Mouse (Mus musculus): ENCODE measurements at regions not wholly inside any gene's neighbourhood (a gene's known extent, or its start where the extent isn't known, plus 50 kb on each side); places are given as distances from the start of the nearest gene placed in this dataset.

GRCm38 (mm10) chr2:8115891-8116290 lies 606.5 kb upstream of the Celf2 start:
- no peak for DNase-seq

DNA sequence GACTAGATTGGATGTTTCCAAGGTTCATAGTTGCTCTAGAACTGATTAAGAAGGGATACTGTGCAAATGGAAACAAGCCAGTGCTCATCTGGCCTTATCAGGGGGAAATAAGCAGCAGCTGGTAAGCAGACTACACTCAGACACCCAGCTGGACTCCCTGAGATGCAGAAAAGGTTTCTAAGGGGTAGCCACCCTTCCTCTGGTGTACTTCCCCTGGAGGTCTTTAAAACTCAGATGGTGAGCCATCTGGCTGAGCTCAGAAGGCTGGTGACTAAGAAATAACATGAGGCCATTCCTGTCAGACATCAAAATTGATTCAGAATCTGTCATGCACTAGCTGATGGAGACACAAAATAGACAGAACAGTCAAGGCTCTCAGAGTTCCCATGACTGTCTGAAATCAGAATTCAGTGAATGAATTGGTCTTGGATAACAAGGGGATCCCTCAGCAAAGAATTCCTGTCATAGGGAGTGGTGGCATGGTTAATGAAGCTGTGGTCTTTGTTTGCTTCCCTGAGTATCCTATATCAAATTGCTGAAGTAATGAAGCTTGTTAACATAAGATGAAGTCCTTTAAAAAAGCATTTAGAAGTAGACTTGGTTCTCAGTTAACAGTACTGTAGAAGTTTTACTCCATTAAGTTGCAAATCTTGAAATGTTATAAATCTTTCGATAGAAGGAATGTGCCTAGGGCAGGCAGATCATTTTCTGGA lies 603.2 kb upstream of the Celf2 start:
- no peak for DNase-seq

- no peak for DNase-seq
These were observed 584.8 kb upstream of the Celf2 start for GRCm38 (mm10) chr2:8094157-8094556.

- no peak for DNase-seq
These were observed 558.5 kb upstream of the Celf2 start for GRCm38 (mm10) chr2:8067901-8068300.

DNA sequence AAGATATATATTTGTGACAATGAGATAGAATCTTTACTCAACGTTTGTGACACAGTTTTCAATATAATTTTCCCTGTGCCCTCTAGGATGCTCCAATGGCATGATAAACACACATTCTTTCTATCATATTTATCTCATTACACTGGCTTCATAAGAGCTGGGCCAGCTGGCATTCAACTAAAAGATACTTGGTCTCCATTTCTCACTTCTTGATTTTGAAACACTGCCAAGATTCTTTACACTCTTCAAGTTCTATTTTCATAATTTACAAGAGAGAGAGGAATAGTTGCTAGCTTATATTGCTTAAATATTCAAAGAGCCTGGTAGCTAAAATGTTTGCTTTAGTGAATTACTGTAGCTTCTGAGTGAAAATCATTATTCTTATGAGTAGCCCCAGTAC lies 552.3 kb upstream of the Celf2 start:
- no peak for DNase-seq

DNA sequence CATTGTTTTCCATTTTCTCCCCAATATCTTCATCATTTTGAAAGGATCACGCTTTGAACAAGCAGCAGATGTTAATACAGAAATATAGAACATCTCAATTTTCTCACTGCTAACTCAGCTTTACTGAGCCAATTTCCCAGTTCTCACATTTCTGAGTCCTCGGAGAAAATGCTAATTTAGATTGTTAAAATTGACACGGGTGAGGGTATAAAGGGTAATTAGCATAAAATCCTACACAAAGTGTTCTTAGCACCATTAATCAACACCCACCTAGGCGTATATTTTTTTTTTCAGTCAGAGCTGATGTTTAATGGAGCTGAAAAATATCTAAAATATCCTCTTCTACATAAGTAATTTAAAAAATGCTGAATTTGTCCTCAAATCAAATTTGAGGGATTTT lies 519.8 kb upstream of the Celf2 start:
- no peak for DNase-seq

GRCm38 (mm10) chr2:8027571-8027970 lies 518.2 kb upstream of the Celf2 start:
- no peak for DNase-seq

GRCm38 (mm10) chr2:8026648-8027047 lies 517.3 kb upstream of the Celf2 start:
- DNase-seq = no peak

GRCm38 (mm10) chr2:8022651-8023050 lies 513.3 kb upstream of the Celf2 start:
- no peak for DNase-seq

DNA sequence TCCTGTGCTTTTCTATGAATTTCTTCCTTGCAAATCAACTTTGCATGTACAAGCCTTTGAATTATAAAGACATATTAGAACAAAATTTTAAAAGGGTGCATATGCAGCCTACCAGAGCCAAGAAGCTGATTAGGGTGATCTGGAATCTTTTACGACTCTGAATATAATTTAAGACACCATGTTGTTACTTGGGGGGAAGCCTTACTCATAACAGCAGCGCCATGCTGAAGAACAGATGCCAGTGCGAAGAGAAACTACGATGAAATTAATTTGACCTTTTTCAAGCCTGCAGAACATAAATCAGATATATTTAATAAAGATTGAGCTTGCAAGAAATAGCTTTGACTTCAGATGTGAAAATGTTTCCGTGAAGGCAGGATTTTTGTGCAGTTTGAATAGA lies 512.7 kb upstream of the Celf2 start:
- no peak for DNase-seq

DNA sequence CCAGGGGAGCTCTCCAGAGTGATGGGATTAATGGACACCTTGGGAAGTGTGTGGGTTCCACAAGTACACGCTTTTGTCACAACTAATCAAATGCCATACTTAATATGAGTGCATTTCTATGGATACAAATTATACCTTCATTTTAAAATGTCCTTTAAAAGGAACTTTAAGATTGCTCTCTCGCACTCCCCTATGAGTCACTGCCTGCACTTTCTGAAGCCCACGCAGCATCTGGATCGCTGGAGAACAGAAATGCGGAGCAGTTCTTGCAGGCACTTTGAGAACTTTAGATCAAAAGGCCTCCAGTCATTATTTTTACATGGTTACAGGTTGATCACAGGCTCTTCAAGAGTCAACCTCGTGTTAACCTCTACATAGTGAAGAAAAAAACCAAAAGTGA lies 503.5 kb upstream of the Celf2 start:
- DNase-seq = no peak

DNA sequence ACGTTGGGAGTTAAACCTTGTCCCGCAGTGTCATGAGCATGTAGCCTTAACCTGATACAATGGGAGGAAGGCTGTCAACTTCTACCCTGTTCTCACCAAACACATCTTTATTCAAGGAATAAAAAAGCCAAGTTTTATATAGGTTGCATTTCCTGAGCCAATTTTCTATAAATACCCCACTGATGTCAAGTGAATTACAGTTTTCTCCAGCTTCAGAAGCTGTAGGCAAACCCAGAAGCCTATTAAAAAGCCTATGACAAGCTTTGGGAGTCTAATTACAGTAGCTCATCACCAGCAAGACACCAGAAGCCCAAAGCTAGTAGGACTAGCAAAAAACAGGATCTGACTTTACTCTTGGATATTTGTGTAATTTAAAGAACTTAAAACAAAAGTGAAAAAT lies 490.1 kb upstream of the Celf2 start:
- no peak for DNase-seq

GRCm38 (mm10) chr2:7974471-7974870 lies 465.1 kb upstream of the Celf2 start:
- DNase-seq = no peak

GRCm38 (mm10) chr2:7963456-7963855 lies 454.1 kb upstream of the Celf2 start:
- DNase-seq = no peak

GRCm38 (mm10) chr2:7954210-7954609 lies 444.8 kb upstream of the Celf2 start:
- DNase-seq = no peak

GRCm38 (mm10) chr2:7952846-7953245 lies 443.5 kb upstream of the Celf2 start:
- DNase-seq = no peak

DNA sequence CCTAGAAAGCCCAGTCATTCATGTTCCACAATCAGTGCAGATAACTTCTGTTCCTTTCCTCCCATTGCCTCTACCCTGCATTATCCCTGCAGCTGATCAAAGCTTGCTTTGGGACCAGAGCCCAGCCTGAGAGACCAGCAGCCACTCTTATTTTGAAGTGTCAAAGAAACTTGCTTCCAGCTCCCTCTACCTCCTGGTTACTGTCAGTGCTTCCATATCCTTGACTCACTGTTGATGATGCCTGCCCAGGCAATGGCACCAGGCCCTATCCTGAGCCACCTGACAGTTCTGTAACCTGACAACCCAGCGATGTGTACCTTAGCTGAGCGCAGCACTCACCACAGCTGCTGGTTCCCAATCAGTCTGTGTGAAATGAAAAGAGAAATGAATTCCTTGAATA lies 435.6 kb upstream of the Celf2 start:
- DNase-seq = peak; percentile 5

DNA sequence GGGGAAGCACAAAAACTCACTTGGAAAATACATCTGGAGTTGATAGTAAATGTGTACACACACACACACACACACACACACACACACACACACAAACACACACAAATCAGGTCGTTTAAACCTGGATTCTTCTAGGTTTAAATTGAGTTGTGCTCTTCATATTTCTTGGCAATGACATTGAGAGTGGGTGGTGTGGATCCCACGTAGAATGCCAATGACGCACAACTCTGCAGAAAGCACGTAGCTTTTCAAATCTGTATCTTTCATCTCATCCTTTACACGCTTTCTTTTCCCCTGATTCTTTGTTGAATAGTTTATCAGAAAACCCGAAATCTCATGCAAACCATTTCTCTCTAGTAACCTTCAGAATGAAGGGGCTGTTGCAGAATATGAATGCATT lies 424.3 kb upstream of the Celf2 start:
- no peak for DNase-seq

- no peak for DNase-seq
These were observed 396.9 kb upstream of the Celf2 start for GRCm38 (mm10) chr2:7906271-7906670.

- DNase-seq = no peak
These were observed 384.4 kb upstream of the Celf2 start for GRCm38 (mm10) chr2:7893787-7894186.
